Mouse (Mus musculus): ENCODE results near the gene Trim2. TPM values are rescaled to one million over a fixed set of nuclear protein-coding genes. Genes with fewer than 3 reads are reported as not detected.

Trim2 gene
- polyA plus RNA-seq, 1 experiment from 2014 or later, result 194 TPM

Other genes with a start within 250 kb of the Trim2 start
- 2.5 and 3.9 TPM in 2 replicates for gene Mnd1, start 151.1 kb downstream of the Trim2 start, polyA plus RNA-seq (2015; fragmentation: Nextera tagmentation; extraction: Ambion mirVana)
- gene Gm6525, start 132.8 kb downstream of the Trim2 start, polyA plus RNA-seq (2015; fragmentation: Nextera tagmentation; extraction: Ambion mirVana), result 3.3 and 4.2 TPM in 2 replicates
- 1.6 and 1.7 TPM in 2 replicates for gene Fhdc1, start 173.6 kb upstream of the Trim2 start, polyA plus RNA-seq (2015; fragmentation: Nextera tagmentation; extraction: Ambion mirVana)